Mouse (Mus musculus) embryo, embryonic 9.5 days (tissue): ENCODE data around the gene Cdk5rap1.

Source experiments
- DNase-seq: peaks from one replicate; pipeline ENCODE4 v3.0.0-alpha.2; 2017; ENCODE audit errors: extremely low spot score

Gene Cdk5rap1

GRCm38 (mm10) chr2:154372842-154373500, at the start of gene Cdk5rap1:
TSS of gene Cdk5rap1 (minus strand) at chr2:154373010.
- DNase-seq: peak; percentile 15

- DNase-seq: no peak
Observed at GRCm38 (mm10) chr2:154422181-154422580, 49.4 kb upstream of the Cdk5rap1 start.

GRCm38 (mm10) chr2:154420942-154421731, 48.3 kb upstream of the Cdk5rap1 start:
- peak; percentile 73 for DNase-seq

- no peak for DNase-seq
Observed at GRCm38 (mm10) chr2:154419631-154420515, 47.1 kb upstream of the Cdk5rap1 start.

GRCm38 (mm10) chr2:154418001-154418400, 45.2 kb upstream of the Cdk5rap1 start:
- no peak for DNase-seq

- DNase-seq: peak; percentile 74
Observed at GRCm38 (mm10) chr2:154417107-154417506, 44.3 kb upstream of the Cdk5rap1 start.

GRCm38 (mm10) chr2:154412018-154412666, 39.3 kb upstream of the Cdk5rap1 start:
- DNase-seq: no peak

GRCm38 (mm10) chr2:154410355-154410754, 37.5 kb upstream of the Cdk5rap1 start:
- no peak for DNase-seq

- peak; percentile 86 for DNase-seq
Observed at GRCm38 (mm10) chr2:154407643-154408445, 35.0 kb upstream of the Cdk5rap1 start, which contains the start of gene Snta1. TSS of gene Snta1 (minus strand) at chr2:154408099.

- peak; percentile 17 for DNase-seq
Observed at GRCm38 (mm10) chr2:154407063-154407642, 34.3 kb upstream of the Cdk5rap1 start.

- DNase-seq: no peak
Observed at GRCm38 (mm10) chr2:154405447-154405994, 32.7 kb upstream of the Cdk5rap1 start.

- no peak for DNase-seq
Observed at GRCm38 (mm10) chr2:154402811-154403210, 30.0 kb upstream of the Cdk5rap1 start.

- no peak for DNase-seq
Observed at GRCm38 (mm10) chr2:154401976-154402375, 29.2 kb upstream of the Cdk5rap1 start.

- DNase-seq: no peak
Observed at GRCm38 (mm10) chr2:154399325-154399724, 26.5 kb upstream of the Cdk5rap1 start.

- DNase-seq: no peak
Observed at GRCm38 (mm10) chr2:154398267-154398666, 25.5 kb upstream of the Cdk5rap1 start.

GRCm38 (mm10) chr2:154396529-154396928, 23.7 kb upstream of the Cdk5rap1 start:
- no peak for DNase-seq

GRCm38 (mm10) chr2:154394602-154395001, 21.8 kb upstream of the Cdk5rap1 start:
- DNase-seq: no peak

- DNase-seq: no peak
Observed at GRCm38 (mm10) chr2:154390180-154390964, 17.6 kb upstream of the Cdk5rap1 start.

GRCm38 (mm10) chr2:154379103-154379502, 6.3 kb upstream of the Cdk5rap1 start:
- no peak for DNase-seq
